Mouse (Mus musculus): ENCODE measurements around the gene Klk11.

DNA sequence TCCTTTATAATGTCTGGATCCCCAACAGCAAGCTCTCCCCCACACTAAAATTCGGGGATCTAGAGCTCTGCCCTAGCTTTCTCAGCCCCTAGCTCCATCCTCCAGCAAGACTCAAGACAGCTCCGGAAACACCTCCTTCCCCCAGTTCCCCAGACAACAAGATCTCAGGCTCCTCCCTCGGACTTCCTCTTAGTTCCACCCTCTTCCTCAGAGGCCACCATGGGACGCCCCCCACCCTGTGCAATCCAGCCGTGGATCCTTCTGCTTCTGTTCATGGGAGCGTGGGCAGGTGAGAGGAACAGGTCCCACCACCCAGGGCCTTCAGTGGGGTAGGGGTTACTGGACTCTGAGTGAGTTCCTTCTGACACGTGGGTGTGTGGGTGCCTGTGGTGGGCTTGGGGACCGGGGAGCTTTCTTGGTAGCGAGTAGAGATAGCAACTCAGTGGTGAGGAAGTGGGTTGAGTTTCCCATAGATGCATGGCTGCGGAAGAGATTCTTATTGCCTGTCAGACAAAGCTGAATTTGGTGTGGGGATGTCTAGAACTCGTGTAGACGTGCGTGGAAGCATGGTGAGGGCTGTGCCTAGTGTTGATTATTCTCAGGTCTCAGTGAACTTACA, 23.5 kb downstream of the Klk11 start:
- TF ChIP-seq CTCF (IDR thresholded peaks at IDR 0.05; ENCODE audit: extremely low read depth, insufficient read depth, low read length) (no peak), POLR2A (IDR thresholded peaks at IDR 0.05; ENCODE audit: extremely low read depth, insufficient read depth, low read length) (no peak)

Data from cortical plate, adult 2 months (tissue).